In the genomic region with DNA sequence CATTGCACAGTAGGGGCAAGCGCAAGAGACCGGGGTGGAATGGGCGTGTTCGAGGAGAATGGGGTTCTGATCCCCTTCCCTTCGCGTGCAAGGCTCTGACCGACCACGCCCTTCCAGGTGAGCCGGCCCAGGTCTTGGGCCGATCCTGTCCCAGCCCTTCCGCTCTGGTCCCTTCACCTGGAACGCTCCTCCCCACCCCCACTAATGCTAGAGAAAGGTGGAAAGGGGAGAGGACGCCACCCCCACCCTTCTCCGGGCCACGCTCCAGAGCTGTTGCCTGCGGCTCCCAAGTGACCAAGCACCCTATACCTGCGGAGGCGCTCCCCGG, we compare ENCODE assay signal across 8 mouse cellular contexts. TPM values are rescaled to one million over a fixed set of nuclear protein-coding genes. Genes with fewer than 3 reads are reported as not detected.
DNase-seq lines count a peak whose midpoint lies in the region; ATAC-seq lines count a peak whose summit lies in the region.

No protein-coding gene starts in this region.

- H3K4me3 ChIP-seq in forebrain, embryonic 10.5 days, result peak overlapping the region; percentile 86
- H3K4me3 ChIP-seq in kidney, embryonic 16.5 days (ENCODE audit: low read length), result peak overlapping the region; percentile 84

- H3K4me1 ChIP-seq in forebrain, embryonic 10.5 days, result peaks cover 23% of the 10 kb centered on the region
- peaks cover 11% of the 10 kb centered on the region for H3K4me1 ChIP-seq in kidney, embryonic 16.5 days (ENCODE audit: insufficient read depth, low read length)

- H3K4me2 ChIP-seq in kidney, embryonic 16.5 days (replicated peaks; ENCODE audit: low read depth, low read length), result peak overlapping the region; percentile 77

- H3K36me3 ChIP-seq in forebrain, embryonic 10.5 days (replicated peaks), result peaks cover 40% of the 10 kb centered on the region
- H3K36me3 ChIP-seq in kidney, embryonic 16.5 days (ENCODE audit: insufficient read depth, low read length), result peaks cover 29% of the 10 kb centered on the region

- peak; percentile 90 for ATAC-seq in kidney, embryonic 16.5 days (ENCODE audit: low FRiP score, low TSS enrichment)

- peak overlapping the region; percentile 76 for H3K9ac ChIP-seq in kidney, embryonic 16.5 days (replicated peaks; ENCODE audit: low read length)

- intact Hi-C loops in left cerebral cortex, postnatal 14 days (cut with DNase I), result no loop called here

- H3K27ac ChIP-seq in forebrain, embryonic 10.5 days, result peak overlapping the region; percentile 87
- H3K27ac ChIP-seq in kidney, embryonic 16.5 days (ENCODE audit: low read length), result peak overlapping the region; percentile 87

- no peaks in the 10 kb centered on the region for H3K27me3 ChIP-seq in forebrain, embryonic 10.5 days (ENCODE audit: poor library complexity, severe bottlenecking)
- no peaks in the 10 kb centered on the region for H3K27me3 ChIP-seq in kidney, embryonic 16.5 days (ENCODE audit: insufficient read depth, low read length)

- DNase-seq in thymus, postnatal 10 days (ENCODE audit: low spot score in 2 of 2), result peak; percentile 35 to 60
- no peak for DNase-seq in thymus, postnatal 36 days
- no peak for DNase-seq in forebrain, embryonic 10.5 days (ENCODE audit: extremely low spot score, low spot score)
- DNase-seq in lung, postnatal 25 days (ENCODE audit: low spot score), result peak; percentile 68
- DNase-seq in testis, postnatal 10 days (ENCODE audit: low spot score), result peak; percentile 71
- no peak for DNase-seq in thymus, adult 18-20 months
- no peak for DNase-seq in left cerebral cortex, postnatal 14 days (ENCODE audit: low spot score in 2 of 2)

- WGBS in forebrain, embryonic 10.5 days, result under 1% methylated on average over 19 of the region's 19 CpGs
- WGBS in kidney, embryonic 16.5 days, result 0% methylated on average over 19 of the region's 19 CpGs

- H3K9me3 ChIP-seq in forebrain, embryonic 10.5 days, result no peaks in the 10 kb centered on the region
- H3K9me3 ChIP-seq in kidney, embryonic 16.5 days (ENCODE audit: low read length), result no peaks in the 10 kb centered on the region

RNA-seq across cellular contexts. Expression of gene B4galt3, which starts 0.4 kb away (rescaled TPM):
- 60.5 and 65.2 TPM in 2 replicates for polyA plus RNA-seq in forebrain, embryonic 10.5 days (2016; fragmentation: Nextera tagmentation; extraction: Ambion mirVana)
- 92.2 and 99.1 TPM in 2 replicates for polyA plus RNA-seq in kidney, embryonic 16.5 days (2015; fragmentation: Nextera tagmentation; extraction: Ambion mirVana)
- 10 to 100 TPM; 59.8 to 61.3 TPM for total RNA-seq in left cerebral cortex, postnatal 14 days (2021)

RNA-seq across cellular contexts. Expression of gene Ppox, which starts 10.4 kb away (rescaled TPM):
- 51.5 and 58.0 TPM in 2 replicates for polyA plus RNA-seq in forebrain, embryonic 10.5 days (2016; fragmentation: Nextera tagmentation; extraction: Ambion mirVana)
- polyA plus RNA-seq in kidney, embryonic 16.5 days (2015; fragmentation: Nextera tagmentation; extraction: Ambion mirVana), result 69.2 and 77.2 TPM in 2 replicates
- total RNA-seq in left cerebral cortex, postnatal 14 days (2021), result 10 to 100 TPM; 20.5 to 23.9 TPM

RNA-seq across cellular contexts. Expression of gene Usp21, which starts 17.3 kb away (rescaled TPM):
- 94.1 and 95.9 TPM in 2 replicates for polyA plus RNA-seq in forebrain, embryonic 10.5 days (2016; fragmentation: Nextera tagmentation; extraction: Ambion mirVana)
- 101 and 103 TPM in 2 replicates for polyA plus RNA-seq in kidney, embryonic 16.5 days (2015; fragmentation: Nextera tagmentation; extraction: Ambion mirVana)
- total RNA-seq in left cerebral cortex, postnatal 14 days (2021), result 10 to 100 TPM; 54.1 to 58.0 TPM

RNA-seq across cellular contexts. Expression of gene Ndufs2, which starts 19.3 kb away (rescaled TPM):
- 270 and 274 TPM in 2 replicates for polyA plus RNA-seq in forebrain, embryonic 10.5 days (2016; fragmentation: Nextera tagmentation; extraction: Ambion mirVana)
- 311 and 368 TPM in 2 replicates for polyA plus RNA-seq in kidney, embryonic 16.5 days (2015; fragmentation: Nextera tagmentation; extraction: Ambion mirVana)
- 100 to 1,000 TPM; 265 to 285 TPM for total RNA-seq in left cerebral cortex, postnatal 14 days (2021)

RNA-seq across cellular contexts. Expression of gene Adamts4, which starts 20.3 kb away (rescaled TPM):
- polyA plus RNA-seq in forebrain, embryonic 10.5 days (2016; fragmentation: Nextera tagmentation; extraction: Ambion mirVana), result 9.3 and 10.8 TPM in 2 replicates
- 13.4 and 15.2 TPM in 2 replicates for polyA plus RNA-seq in kidney, embryonic 16.5 days (2015; fragmentation: Nextera tagmentation; extraction: Ambion mirVana)
- total RNA-seq in left cerebral cortex, postnatal 14 days (2021), result 10 to 100 TPM; 11.1 to 17.0 TPM

Comparison
In these comparisons a context has a peak if more than half of its experiments do, and no peak if none do; other contexts are left out.
1. DNase-seq: peak in thymus, postnatal 10 days (2 of 2), lung, postnatal 25 days (single experiment) and testis, postnatal 10 days (single experiment); none in thymus, postnatal 36 days (0 of 2), forebrain, embryonic 10.5 days (single experiment), thymus, adult 18-20 months (0 of 2) and left cerebral cortex, postnatal 14 days (0 of 2).